ENCODE assay signal across 11 mouse cellular contexts in genomic region chr3:108364270-108364995, GRCm38 (mm10). TPM values are rescaled to one million over a fixed set of nuclear protein-coding genes. Genes with fewer than 3 reads are reported as not detected.
DNase-seq lines count a peak whose midpoint lies in the region; ATAC-seq lines count a peak whose summit lies in the region.
"Had no signal": no experiment of that assay in that cellular context is flagged by ENCODE, and none has a peak within 500 bp of the region (broad histone marks: within the 10 kb centered on the region; RNA-seq: fewer than 3 reads in every experiment).

Gene Mybphl (plus strand): TSS chr3:108364911.

- no peak within 1 kb of the TSS for H3K4me3 ChIP-seq in liver, embryonic 12.5 days
- no peak within 1 kb of the TSS for H3K4me3 ChIP-seq in liver, embryonic 11.5 days (ENCODE audit: low read depth, low read length)
- H3K4me3 ChIP-seq in embryonic facial prominence, embryonic 13.5 days = no peak within 1 kb of the TSS
- peak within 1 kb of the TSS; percentile 50 for H3K4me3 ChIP-seq in heart, embryonic 10.5 days
- H3K4me3 ChIP-seq in hindbrain, embryonic 14.5 days (replicated peaks; ENCODE audit: low read length) = no peak within 1 kb of the TSS
- H3K4me3 ChIP-seq: neural tube, embryonic 13.5 days had no signal

- no peak within 1 kb of the TSS for H3K4me2 ChIP-seq in liver, embryonic 12.5 days
- H3K4me2 ChIP-seq in liver, embryonic 11.5 days = no peak within 1 kb of the TSS
- no peak within 1 kb of the TSS for H3K4me2 ChIP-seq in embryonic facial prominence, embryonic 13.5 days
- H3K4me2 ChIP-seq in hindbrain, embryonic 14.5 days (replicated peaks) = no peak within 1 kb of the TSS
- H3K4me2 ChIP-seq: neural tube, embryonic 13.5 days had no signal

- no peak within 1 kb of the TSS for H3K27ac ChIP-seq in liver, embryonic 12.5 days
- no peak within 1 kb of the TSS for H3K27ac ChIP-seq in liver, embryonic 11.5 days (ENCODE audit: low read depth, low read length)
- H3K27ac ChIP-seq in embryonic facial prominence, embryonic 13.5 days = no peak within 1 kb of the TSS
- H3K27ac ChIP-seq in heart, embryonic 10.5 days = peak within 1 kb of the TSS; percentile 87
- no peak within 1 kb of the TSS for H3K27ac ChIP-seq in hindbrain, embryonic 14.5 days
- H3K27ac ChIP-seq: neural tube, embryonic 13.5 days had no signal

- WGBS in liver, embryonic 12.5 days (ENCODE audit: insufficient replicate concordance) = 51% methylated on average over 9 of the region's 9 CpGs
- WGBS in liver, embryonic 11.5 days = 56% methylated on average over 9 of the region's 9 CpGs
- 72% methylated on average over 9 of the region's 9 CpGs for WGBS in embryonic facial prominence, embryonic 13.5 days
- 35% methylated on average over 9 of the region's 9 CpGs for WGBS in heart, embryonic 10.5 days
- 82% methylated on average over 9 of the region's 9 CpGs for WGBS in hindbrain, embryonic 14.5 days

- 0 out of 2 replicates have a peak, but pooled peaks cover 3% of the 10 kb centered on the region for H3K27me3 ChIP-seq in liver, embryonic 12.5 days (replicated peaks)
- no peaks in the 10 kb centered on the region for H3K27me3 ChIP-seq in liver, embryonic 11.5 days (replicated peaks; ENCODE audit: control insufficient read depth, insufficient read depth, low read length)
- H3K27me3 ChIP-seq in embryonic facial prominence, embryonic 13.5 days = no peaks in the 10 kb centered on the region
- no peaks in the 10 kb centered on the region for H3K27me3 ChIP-seq in heart, embryonic 10.5 days (ENCODE audit: insufficient read depth, poor library complexity, severe bottlenecking)
- no peaks in the 10 kb centered on the region for H3K27me3 ChIP-seq in hindbrain, embryonic 14.5 days (ENCODE audit: control insufficient read depth, insufficient read depth, low read length)
- H3K27me3 ChIP-seq: neural tube, embryonic 13.5 days had no signal

- H3K9me3 ChIP-seq in liver, embryonic 12.5 days (replicated peaks) = no peaks in the 10 kb centered on the region
- no peaks in the 10 kb centered on the region for H3K9me3 ChIP-seq in liver, embryonic 11.5 days (ENCODE audit: control insufficient read depth, low read length)
- no peaks in the 10 kb centered on the region for H3K9me3 ChIP-seq in embryonic facial prominence, embryonic 13.5 days
- H3K9me3 ChIP-seq in heart, embryonic 10.5 days = no peaks in the 10 kb centered on the region
- H3K9me3 ChIP-seq in hindbrain, embryonic 14.5 days (ENCODE audit: control insufficient read depth, low read length) = no peaks in the 10 kb centered on the region
- H3K9me3 ChIP-seq: neural tube, embryonic 13.5 days had no signal

- H3K36me3 ChIP-seq in liver, embryonic 12.5 days = no peaks in the 10 kb centered on the region
- H3K36me3 ChIP-seq in liver, embryonic 11.5 days (ENCODE audit: control insufficient read depth, insufficient read depth, low read length) = no peaks in the 10 kb centered on the region
- no peaks in the 10 kb centered on the region for H3K36me3 ChIP-seq in embryonic facial prominence, embryonic 13.5 days
- no peaks in the 10 kb centered on the region for H3K36me3 ChIP-seq in heart, embryonic 10.5 days
- 0 out of 2 replicates have a peak, but pooled peaks cover 4% of the 10 kb centered on the region for H3K36me3 ChIP-seq in hindbrain, embryonic 14.5 days (replicated peaks; ENCODE audit: control insufficient read depth, insufficient read depth)

- no peak within 1 kb of the TSS for H3K9ac ChIP-seq in liver, embryonic 12.5 days
- no peak within 1 kb of the TSS for H3K9ac ChIP-seq in liver, embryonic 11.5 days (ENCODE audit: low read depth, low read length)
- peak within 1 kb of the TSS; percentile 12; the same call in 1 of the 2 replicates for H3K9ac ChIP-seq in embryonic facial prominence, embryonic 13.5 days
- H3K9ac ChIP-seq in hindbrain, embryonic 14.5 days = no peak within 1 kb of the TSS
- H3K9ac ChIP-seq: neural tube, embryonic 13.5 days had no signal

- no peak for DNase-seq in liver, embryonic 11.5 days (ENCODE audit: low spot score)
- peak; percentile 82 for DNase-seq in heart, embryonic 10.5 days (ENCODE audit: low spot score)
- DNase-seq in hindbrain, embryonic 14.5 days (ENCODE audit: low spot score) = no peak
- no peak for DNase-seq in right cerebral cortex, postnatal 10 days (ENCODE audit: low spot score in 2 of 2)
- DNase-seq: kidney, adult 11 months had no signal

- peak; percentile 30; the same call in 1 of the 2 replicates for ATAC-seq in liver, embryonic 12.5 days
- ATAC-seq in liver, embryonic 11.5 days (replicated peaks; ENCODE audit: low FRiP score) = no peak
- ATAC-seq in embryonic facial prominence, embryonic 13.5 days (ENCODE audit: insufficient number of reproducible peaks, insufficient read depth, low FRiP score, low TSS enrichment, low read depth) = 0 out of 2 replicates have a peak, but pooled peaks have one; percentile 3
- ATAC-seq in hindbrain, embryonic 14.5 days (ENCODE audit: low FRiP score) = 0 out of 2 replicates have a peak, but pooled peaks have one; percentile 21
- no peak for ATAC-seq in granulocyte monocyte progenitor cell, adult 5-6 weeks (replicated peaks; ENCODE audit: poor library complexity, severe bottlenecking)
- ATAC-seq: activated CD4-positive, CD25-positive, alpha-beta regulatory T cell, adult 4 months had no signal

- peaks cover 33% of the 10 kb centered on the region for H3K4me1 ChIP-seq in liver, embryonic 12.5 days
- peaks cover 22% of the 10 kb centered on the region for H3K4me1 ChIP-seq in liver, embryonic 11.5 days (replicated peaks; ENCODE audit: control insufficient read depth, insufficient read depth, low read length)
- H3K4me1 ChIP-seq in embryonic facial prominence, embryonic 13.5 days = peaks cover 27% of the 10 kb centered on the region
- peaks cover 84% of the 10 kb centered on the region for H3K4me1 ChIP-seq in heart, embryonic 10.5 days
- H3K4me1 ChIP-seq in hindbrain, embryonic 14.5 days (replicated peaks; ENCODE audit: control insufficient read depth, insufficient read depth, low read length) = 0 out of 2 replicates have a peak, but pooled peaks cover 4% of the 10 kb centered on the region

RNA-seq across cellular contexts. Expression of gene Mybphl, which starts in this region (rescaled TPM):
- polyA plus RNA-seq in liver, embryonic 12.5 days (2016; fragmentation: Nextera tagmentation; extraction: Ambion mirVana) = 0.19 TPM in 1 of 2 replicates, not detected in the other
- 0.47 and 1.2 TPM in 2 replicates for polyA plus RNA-seq in liver, embryonic 11.5 days (2014; fragmentation: Nextera tagmentation; extraction: Ambion mirVana)
- not detected in 2 replicates for polyA plus RNA-seq in embryonic facial prominence, embryonic 13.5 days (2015; fragmentation: Nextera tagmentation; extraction: Ambion mirVana)
- 60.0 and 65.8 TPM in 2 replicates for polyA plus RNA-seq in heart, embryonic 10.5 days (2016; fragmentation: Nextera tagmentation; extraction: Ambion mirVana)
- 0.16 and 0.31 TPM in 2 replicates for polyA plus RNA-seq in hindbrain, embryonic 14.5 days (2014; fragmentation: Nextera tagmentation; extraction: Ambion mirVana)
- not detected in 2 replicates for total RNA-seq in granulocyte monocyte progenitor cell, adult 5-6 weeks (2014; fragmentation: Nextera tagmentation)
- total RNA-seq in granulocyte monocyte progenitor cell, adult 5-6 weeks (2017) = not detected in 2 replicates
- total RNA-seq: liver, adult 2 months had no signal
- polyA plus RNA-seq: activated CD4-positive, CD25-positive, alpha-beta regulatory T cell, adult 4 months; liver, adult 2 months; neural tube, embryonic 13.5 days had no signal

Comparison
In these comparisons a context has a peak if more than half of its experiments do, and no peak if none do; other contexts are left out.
1. RNA of gene Mybphl (polyA plus RNA-seq): 60.0 to 65.8 TPM in heart, embryonic 10.5 days; 0.47 to 1.2 TPM in liver, embryonic 11.5 days, 0.16 to 0.31 TPM in hindbrain, embryonic 14.5 days, 0.19 TPM in liver, embryonic 12.5 days and not detected in embryonic facial prominence, embryonic 13.5 days; every median in the first group is over 10 times any median in the second.
2. Peak in ATAC-seq in liver, embryonic 12.5 days; RNA of the gene not detected or under 1 TPM.
3. Peak in ATAC-seq and H3K9ac ChIP-seq in embryonic facial prominence, embryonic 13.5 days; RNA of the gene not detected or under 1 TPM.
4. Peak in ATAC-seq in hindbrain, embryonic 14.5 days; RNA of the gene not detected or under 1 TPM.